Mouse (Mus musculus): Measurements from ENCODE around the gene Sgce.
A peak's percentile ranks its signal among the peaks of the same experiment; 100 is the strongest.

Sgce gene

DNA sequence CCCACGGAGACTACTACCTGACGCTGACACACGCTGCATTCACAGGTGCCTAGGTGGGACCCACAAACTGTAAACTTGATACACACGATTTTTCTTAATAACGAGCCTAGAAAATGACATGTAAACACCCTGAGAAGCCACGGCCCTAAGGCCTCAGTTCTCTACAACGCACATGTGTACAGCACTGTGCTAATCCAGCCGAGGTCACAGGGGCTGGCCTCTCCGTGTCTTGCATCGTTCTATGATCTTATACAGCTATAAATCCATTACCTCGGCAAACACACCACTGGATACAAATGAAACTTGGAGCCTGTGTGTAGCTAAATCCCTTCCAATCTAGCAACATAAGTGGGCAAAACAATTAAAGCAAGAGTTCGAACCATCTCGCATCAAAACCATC is 24.3 kb downstream of the Sgce start:
- no peak for DNase-seq (ENCODE audit: low read depth, low spot score)

DNA sequence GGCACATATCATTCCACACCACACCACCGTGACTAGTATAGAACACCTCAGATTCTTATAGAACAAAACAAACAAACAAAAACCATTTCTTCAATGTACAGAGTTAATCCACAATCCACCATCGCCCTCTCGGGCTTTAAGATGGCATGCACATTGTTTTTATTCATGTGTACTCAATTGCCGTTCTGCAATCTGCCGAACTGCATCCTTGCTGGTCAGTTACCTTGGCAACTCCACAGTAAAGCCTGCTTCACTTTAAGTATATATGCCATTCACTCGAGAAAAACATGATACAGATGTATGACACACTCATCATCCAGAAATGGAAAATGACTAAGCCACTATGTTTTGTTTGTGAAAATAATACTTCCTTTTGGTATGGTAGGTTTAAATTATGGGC is 24.9 kb downstream of the Sgce start:
- DNase-seq (ENCODE audit: low read depth, low spot score): peak; percentile 16

DNA sequence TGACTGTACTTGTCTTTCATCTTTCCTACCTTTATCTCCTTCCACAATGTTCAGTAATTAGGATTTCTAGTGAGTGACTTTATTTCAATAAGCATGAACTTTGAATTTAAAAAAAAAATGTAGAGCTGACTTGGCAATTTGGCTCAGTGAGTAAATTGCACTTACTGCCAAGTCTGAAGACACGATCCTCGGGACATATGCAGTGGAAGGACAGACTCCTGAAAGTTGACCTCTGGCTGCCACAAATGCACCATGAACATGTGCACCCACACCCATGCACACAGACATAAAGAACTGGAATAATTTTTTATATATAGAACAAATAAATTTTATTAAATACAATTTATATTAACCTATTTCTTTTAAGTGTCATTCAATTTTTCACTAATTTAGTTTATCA is 29.7 kb downstream of the Sgce start:
- no peak for DNase-seq (ENCODE audit: low read depth, low spot score)

DNA sequence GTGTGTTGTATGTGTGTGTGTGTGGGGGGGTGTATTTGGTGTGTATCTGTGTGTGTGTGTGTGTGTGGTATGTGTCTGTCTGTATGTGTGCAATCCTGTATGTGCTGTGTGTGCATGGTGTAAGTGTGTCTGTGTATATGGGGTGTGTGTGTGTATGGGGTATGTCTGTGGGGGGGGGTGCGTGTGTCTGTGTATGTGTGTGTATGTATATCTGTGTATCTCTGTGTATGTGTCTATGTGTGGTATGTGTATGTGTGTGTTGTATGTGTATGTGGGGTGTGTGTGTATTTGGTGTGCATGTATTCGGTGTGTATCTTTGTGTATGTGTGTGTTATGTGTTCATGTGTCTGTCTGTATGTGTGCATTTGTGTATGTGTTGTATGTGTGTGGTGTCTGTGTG is 30.8 kb downstream of the Sgce start:
- DNase-seq (ENCODE audit: low read depth, low spot score): no peak

DNA sequence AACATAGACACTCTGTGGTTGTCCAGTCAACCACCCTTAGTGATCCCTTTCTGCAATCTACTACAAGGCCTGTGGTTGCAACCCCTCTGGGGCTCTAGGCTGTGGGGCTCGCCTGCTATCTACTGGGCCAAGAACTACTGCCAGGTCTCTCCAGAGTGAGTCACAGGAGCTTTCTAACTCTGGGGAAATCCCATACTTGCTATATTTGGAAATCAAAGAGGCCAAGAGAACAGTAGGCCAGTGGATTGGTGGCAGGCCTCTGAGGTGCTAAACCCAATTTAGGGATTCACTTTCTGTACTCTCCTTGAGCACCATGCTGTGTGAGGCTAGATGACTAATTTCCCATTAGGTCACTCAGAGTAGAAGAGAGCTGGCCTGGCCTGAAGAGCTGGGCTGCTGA is 38.0 kb downstream of the Sgce start:
- DNase-seq (ENCODE audit: low read depth, low spot score): no peak

DNA sequence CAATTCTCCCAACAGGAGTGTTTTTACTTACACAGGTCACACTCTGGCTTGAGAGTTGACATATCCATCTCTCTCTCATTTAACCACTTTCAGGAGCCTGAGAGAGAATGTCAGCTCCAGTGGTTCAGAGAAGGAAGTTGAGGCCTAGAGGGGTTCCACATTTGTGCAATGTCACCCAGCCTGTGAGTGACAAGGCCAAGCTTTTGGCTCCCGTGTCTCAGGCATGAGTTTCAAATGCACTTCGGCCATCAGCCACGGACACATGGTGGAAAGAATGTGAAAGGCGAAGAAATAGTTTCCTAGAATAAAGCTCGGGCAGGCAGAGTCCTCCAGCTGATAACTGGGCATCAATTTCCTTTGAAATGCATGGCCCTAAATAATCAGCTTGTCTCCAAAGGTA is 40.6 kb downstream of the Sgce start:
- DNase-seq (ENCODE audit: low read depth, low spot score): no peak

DNA sequence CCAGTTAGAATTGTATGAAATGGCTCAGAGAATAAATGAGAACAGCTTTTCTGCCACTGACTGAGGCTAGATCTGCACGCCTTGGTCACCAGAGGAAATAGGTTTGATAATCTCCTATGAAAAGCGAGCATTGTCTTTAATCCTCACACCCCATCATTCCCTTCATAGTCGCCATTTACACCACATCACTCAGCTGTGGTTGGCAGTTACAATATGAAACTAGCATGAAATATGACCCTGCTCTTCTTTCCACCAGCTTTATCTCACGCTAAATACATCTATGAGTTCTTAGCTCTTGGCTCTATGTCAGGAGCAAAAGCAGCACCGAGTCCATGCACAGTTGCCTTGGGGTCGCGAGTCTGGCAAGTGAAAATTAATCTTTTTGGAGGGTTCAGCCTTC is 43.1 kb downstream of the Sgce start:
- DNase-seq (ENCODE audit: low read depth, low spot score): no peak

DNA sequence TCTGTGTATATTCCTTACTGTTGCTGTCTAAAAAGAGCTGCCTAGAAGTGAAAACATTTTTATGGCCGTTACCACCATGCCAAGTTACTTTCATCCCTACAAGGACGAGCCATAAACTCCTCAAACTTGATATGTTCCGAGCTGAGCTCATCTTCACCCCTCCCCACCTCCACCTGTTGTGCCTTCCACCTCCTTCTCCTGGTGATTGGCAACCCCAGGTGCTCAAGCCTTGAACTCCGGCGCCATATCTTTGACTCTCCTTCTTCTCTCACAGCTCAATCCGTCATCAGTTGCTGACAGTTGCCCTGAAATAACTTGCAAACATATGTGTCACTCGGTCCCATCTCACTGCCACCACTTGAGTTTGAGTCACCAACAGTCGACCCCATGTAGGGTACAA is 45.4 kb downstream of the Sgce start:
- DNase-seq (ENCODE audit: low read depth, low spot score): no peak

DNA sequence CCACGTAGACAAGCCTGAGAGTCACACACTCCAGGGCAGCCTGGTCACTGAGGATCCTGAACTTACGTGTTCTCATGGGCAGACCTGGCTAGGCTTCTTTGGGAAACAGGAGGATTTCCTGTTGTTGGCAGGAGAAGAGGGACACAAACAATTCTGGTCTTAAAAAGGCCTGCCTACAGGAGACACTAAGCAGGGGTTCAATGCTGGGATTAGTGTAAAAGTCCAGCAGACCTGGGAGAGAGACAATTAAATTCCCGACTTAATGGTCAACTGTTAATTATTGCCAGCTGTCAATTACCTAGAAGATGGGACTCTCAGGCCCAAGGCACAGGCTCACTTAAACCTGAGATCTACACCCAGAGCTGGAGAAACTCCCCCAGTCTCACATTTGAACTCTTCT is 51.2 kb downstream of the Sgce start:
- DNase-seq (ENCODE audit: low read depth, low spot score): no peak

DNA sequence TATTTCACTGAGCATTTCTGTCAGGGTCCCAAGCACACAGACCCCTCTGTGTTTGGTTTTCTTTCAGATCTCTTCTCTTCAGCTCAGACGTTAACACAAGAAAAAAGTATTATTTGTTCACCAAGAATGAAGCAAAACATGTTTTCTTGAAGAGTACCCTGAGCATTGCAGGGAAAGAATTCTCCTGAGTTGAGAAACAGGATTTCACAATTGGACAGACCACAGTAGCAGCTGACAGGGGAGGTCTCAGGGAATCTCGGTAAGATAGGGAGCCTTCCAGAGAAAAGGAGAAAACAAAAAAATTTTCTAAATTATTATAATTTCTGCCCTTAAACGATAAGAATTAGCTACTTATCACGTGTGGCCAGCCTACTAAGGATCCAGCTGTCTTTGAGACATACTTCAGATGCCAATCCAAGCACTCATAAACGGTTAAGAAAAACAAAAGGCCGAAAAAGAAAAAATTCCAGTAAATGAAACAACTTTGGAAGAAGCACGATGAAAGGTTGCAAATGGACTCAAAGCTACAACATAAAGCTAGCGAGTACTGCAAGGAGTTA is 52.3 kb downstream of the Sgce start:
- DNase-seq (ENCODE audit: low read depth, low spot score): no peak

DNA sequence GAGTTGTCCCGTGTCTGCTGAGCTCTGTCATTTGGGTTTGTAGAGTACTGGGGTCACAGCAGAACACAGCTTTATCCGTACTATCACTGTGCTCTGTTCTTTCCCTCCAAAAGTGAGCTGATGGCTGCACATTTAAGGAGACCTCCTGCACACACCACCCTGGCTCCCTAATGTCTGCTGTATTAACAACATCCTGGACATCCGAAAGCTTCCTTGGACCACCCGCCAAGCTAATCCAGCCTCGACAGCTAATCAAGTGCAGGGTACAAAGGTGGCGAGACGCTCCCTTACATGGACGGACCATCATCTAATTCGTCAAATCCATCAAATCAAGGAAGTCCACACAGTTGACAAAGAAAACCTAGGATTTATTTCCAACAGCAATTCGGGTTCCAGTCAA is 53.5 kb downstream of the Sgce start:
- no peak for DNase-seq (ENCODE audit: low read depth, low spot score)

DNA sequence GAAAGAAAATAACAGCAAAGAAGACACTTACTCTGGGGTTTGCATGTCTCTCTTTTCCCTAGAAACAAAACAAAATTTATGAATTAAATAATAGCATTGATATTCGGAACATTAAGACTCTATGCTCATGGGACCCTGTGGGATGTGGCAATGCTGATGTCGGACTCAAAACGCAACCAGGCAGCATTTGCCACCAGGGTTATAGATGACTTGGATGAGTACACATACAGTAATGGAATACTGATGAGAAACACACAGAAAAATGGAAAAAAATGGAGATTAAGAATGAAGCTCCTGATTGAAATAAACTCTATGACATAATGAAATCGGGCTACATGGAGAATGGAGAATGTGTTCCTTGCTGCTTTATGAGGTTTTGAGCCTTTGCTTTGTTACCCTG is 56.6 kb downstream of the Sgce start:
- no peak for DNase-seq (ENCODE audit: low read depth, low spot score)

DNA sequence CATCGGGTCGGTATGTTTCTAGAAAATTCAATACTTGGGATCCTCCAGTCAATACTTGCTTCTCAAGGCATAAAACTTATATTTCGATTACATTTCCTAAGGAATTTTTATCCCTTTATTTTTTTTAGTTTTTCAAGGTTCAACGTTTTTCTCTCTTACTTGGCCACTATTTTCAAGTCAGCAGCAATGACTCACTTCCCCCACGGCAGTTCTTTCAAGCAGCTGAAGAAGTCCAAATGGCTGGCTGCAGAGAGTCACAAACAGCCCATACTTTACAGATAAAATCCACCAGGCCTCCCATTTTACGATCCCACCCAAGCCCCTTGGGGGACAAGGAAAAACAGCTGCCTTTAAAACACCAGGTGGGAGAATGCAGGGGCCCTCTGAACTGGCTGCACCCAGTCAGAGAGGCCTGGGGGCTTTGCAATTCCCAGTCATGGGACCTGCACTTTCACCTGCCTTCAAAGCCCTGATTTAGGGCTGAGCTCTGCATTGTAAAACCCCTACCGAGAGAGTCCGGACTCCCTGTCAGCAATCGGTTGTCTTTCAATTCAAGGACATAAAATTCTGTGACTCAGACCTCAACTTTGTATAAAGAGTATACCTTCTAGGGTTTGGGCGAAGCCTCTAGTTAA is 62.2 kb downstream of the Sgce start:
- peak; percentile 72 for DNase-seq (ENCODE audit: low read depth, low spot score)

DNA sequence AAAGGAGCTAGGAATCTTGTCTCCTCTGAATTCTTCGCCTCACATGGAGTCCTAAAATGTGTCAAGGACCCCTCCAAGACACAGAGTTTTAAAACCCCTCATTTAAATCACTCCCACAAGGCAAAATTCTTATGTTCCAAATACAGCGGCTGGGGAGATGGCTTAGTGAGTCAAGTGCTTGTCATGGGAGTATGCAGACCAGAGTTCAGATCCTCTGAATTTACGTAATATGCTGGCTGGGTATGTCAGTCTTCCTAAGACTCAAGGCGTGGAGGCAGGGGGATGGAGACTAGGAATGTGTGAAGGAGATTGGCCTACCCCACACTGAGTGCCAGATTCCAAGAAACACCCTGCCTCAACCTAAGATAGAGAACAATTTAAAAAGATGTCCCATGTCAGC is 66.4 kb downstream of the Sgce start:
- DNase-seq (ENCODE audit: low read depth, low spot score): peak; percentile 20

DNA sequence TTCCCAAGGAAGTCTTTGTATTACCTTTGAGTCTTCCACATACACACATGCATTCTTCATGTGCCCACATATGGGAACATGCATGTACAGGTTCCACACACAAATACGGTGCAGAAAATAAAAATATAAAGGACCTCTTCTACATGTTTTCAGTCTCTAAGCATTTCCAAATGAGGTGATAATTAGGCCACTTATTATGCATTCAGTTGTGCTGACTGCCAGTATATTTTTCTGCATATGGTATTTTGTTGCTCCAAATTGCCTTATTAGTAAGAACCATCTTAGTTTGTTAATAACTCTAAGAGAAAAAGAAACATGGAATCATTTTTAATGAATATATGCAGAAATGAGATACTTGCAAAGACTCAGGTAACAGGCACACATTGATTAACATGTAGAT is 67.0 kb downstream of the Sgce start:
- no peak for DNase-seq (ENCODE audit: low read depth, low spot score)

DNA sequence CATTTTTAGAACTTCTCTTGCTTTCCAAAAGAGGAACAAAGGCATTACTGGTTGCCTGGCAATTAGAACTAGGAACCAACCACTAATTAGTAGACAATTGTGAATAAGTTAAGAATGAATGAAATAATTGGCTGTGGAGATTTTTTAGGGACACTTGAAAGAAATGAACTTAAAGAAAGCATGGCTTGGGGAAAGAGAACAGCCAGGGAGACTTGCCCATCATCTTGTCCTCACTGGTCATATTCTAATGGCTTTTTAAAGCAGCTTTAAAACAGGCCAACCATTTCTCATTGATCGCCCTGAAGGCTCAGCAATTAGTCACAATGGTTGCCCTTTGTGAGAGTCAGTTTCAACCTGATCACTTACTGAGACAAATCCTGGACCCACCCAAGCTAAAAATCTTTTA is 69.6 kb downstream of the Sgce start:
- peak; percentile 69 for DNase-seq (ENCODE audit: low read depth, low spot score)

DNA sequence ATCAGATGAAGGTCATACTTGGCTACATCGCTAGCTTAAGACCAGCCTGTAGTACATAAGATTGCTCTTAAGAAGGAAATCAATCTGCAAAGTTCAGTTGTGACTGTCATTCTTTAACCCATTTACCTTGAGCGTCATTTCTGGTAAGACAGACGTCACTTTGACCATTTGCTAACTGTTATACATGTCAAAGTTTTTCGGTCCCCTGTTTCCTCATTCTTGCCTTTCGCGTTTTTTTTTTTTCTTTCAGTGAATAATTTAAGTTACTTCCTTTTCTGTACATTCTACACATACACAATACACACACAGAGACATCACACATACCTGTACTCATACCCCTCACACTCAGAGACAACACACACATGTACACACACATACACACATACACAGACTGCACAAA is 81.9 kb downstream of the Sgce start:
- DNase-seq (ENCODE audit: low read depth, low spot score): no peak

DNA sequence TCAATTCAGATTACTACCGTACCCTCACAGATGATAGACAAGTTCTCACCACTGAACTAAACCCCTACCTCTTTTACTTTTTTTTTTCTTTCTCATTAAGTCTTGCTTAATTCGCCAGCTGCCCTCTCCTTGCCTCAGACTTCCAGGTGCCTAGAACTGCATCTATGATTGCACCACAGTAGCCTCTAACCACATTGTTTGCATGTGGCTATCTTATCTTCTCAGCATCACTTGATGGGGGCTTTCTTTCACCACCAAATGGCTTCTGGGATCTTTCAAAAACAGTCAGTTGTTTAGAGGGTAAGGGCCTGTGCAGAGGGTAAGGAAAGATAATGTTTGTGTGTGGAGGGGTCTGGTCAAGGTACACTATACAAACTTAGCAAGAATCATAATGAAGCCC is 82.7 kb downstream of the Sgce start:
- DNase-seq (ENCODE audit: low read depth, low spot score): no peak

DNA sequence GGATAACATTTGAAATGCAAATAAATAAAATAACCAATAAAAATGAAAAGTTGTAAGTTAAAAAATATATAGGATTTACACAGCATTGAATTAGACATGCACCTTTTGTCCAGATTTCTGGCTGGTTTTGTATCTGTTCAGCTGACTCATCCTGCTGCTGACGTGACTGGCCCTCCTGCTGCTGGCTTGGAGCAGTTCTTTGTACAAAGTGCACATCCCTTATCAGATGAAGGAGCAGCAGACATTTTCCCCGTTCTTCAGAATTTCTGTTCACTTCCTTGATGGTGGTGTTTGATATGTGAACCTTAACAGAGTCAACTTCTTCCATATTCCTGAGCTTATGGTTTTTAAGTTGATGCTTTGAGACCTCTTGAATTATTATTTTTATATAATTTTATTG is 83.5 kb downstream of the Sgce start:
- no peak for DNase-seq (ENCODE audit: low read depth, low spot score)

DNA sequence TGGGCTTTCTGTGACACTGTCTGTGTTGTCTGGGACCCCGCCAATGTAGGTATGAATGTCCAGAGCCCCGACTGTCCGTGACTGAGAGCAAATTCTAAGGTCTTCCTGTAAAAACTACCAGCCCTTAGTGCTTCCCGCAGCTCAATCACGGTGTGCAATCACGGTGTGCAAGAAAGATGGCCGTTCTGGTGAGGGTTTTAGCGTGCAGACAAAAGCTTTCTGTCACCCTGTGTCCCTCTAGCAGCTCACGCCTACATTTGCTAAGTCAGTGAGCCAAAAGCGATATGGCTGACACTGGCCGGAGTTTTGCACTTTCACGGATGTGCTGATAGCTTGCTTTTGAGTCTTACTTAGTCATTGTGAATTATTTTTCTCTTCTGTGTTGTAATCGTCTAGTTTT is 88.1 kb downstream of the Sgce start:
- peak; percentile 76 for DNase-seq (ENCODE audit: low read depth, low spot score)

DNA sequence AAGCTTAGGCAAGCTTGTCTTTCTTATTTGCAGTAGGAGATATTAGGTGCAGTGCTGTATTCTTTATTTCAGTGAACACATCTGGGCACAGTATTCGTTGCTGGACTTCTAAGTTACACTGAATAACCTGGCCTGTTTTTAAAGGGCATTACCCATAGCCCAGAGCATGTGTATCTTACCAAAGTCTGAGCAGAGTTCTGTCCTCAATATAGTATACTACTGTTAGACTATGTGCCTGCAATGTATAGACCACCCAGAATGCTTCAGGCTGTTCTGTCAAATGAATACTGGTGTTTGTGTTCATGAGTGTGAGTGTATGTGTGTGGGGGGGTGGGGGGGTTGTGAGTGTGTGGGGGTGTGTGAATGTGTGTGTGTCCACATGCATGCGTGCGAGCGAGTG is 91.1 kb downstream of the Sgce start:
- DNase-seq (ENCODE audit: low read depth, low spot score): no peak

DNA sequence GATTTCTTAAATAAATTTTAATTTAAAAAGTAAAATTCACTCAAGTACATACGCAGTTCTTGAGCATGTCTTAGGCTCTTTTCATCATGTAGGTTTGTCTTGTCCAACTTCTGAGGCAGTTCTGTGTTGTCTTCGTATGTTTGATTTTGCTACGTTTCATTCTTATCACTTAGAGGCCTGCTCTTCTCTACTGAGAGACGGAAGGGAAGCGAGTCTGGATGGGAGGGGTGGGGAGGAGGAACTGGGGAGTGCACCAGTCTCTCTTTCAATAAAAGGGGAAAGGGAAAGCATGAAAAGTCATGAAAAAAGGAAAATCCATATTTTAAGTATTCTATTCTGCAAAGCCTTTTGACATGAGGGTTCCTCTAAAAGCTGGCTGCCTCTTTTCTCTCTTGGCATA is 91.5 kb downstream of the Sgce start:
- no peak for DNase-seq (ENCODE audit: low read depth, low spot score)

DNA sequence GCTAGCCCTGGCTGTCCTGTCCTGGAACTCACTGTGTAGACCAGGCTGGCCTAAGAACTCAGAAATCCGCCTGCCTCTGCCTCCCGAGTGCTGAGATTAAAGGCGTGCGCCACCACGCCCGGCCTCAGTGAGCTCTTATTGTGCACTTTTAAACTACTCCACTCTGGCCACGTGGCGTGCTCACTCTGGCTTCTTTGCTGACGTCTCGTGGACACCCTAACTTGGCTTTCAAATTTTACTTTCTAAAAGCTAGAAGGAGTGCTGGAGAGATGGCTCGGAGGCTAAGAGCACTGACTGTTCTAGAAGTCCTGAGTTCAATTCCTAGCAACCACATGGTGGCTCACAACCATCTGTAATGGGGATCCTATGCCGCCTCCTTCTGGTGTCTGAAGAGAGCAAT is 93.3 kb downstream of the Sgce start:
- DNase-seq (ENCODE audit: low read depth, low spot score): peak; percentile 70

DNA sequence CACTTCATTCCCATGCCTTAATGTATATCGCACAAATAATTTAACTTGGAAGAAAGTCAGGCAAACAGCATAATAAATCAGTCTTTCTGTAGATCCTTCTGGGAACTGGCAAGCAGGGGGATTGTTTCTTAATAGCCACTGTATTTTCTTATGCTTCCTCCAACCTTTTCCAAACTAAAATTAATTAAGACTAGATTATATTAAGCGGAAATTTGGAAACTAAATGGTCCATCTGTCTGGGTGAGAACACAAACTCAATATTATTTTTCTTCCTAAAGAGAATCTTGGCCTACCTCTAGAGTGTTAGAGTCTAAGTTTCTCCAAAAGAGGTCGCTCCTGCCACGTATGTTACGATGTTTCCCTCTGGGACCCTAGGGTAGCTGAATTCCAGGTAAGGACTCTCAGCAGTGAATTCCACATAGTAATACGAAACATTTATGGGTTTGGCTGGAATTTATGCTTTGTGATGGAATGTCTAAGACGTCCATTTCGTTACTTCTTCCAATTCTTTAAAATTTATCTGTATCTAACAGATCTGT is 94.3 kb downstream of the Sgce start:
- DNase-seq (ENCODE audit: low read depth, low spot score): peak; percentile 86
